Mouse (Mus musculus): ENCODE results near the gene Snx9. TPM values are rescaled to one million over a fixed set of nuclear protein-coding genes. Genes with fewer than 3 reads are reported as not detected.

Gene Snx9
- polyA plus RNA-seq, 1 experiment from 2014 or later: 37.5 TPM

GRCm38 (mm10) chr17:5843641-5843990 is 2.5 kb downstream of the Snx9 start:
- H3K4me3 ChIP-seq (ENCODE audit: low read depth, low read length): no peak overlapping the region

GRCm38 (mm10) chr17:5845376-5845775 is 4.2 kb downstream of the Snx9 start:
- Histone ChIP-seq H3K4me3 (ENCODE audit: low read depth, low read length) (no peak overlapping the region), H3K27me3 (replicated peaks; ENCODE audit: control insufficient read depth, insufficient read depth, low read length) (no peaks in the 10 kb centered on the region), H3K9ac (ENCODE audit: low read depth, low read length) (no peak overlapping the region), H3K36me3 (ENCODE audit: control insufficient read depth, insufficient read depth, low read length) (no peaks in the 10 kb centered on the region), H3K4me2 (ENCODE audit: low read depth, low read length) (no peak overlapping the region), H3K4me1 (ENCODE audit: control insufficient read depth, insufficient read depth, low read length) (peaks cover 33% of the 10 kb centered on the region), H3K27ac (replicated peaks; ENCODE audit: low read depth, low read length) (no peak overlapping the region), H3K9me3 (ENCODE audit: control insufficient read depth, low read length) (no peaks in the 10 kb centered on the region)
- WGBS: 77% methylated on average over 4 of the region's 4 CpGs
- DNase-seq (ENCODE audit: low spot score) (peak; percentile 25), ATAC-seq (ENCODE audit: low read depth) (no peak)

More at GRCm38 (mm10) chr17:5843641-5843990, 2.5 kb downstream of the Snx9 start:
- H3K9ac ChIP-seq (ENCODE audit: low read depth, low read length): no peak overlapping the region
- peaks cover 19% of the 10 kb centered on the region for H3K4me1 ChIP-seq (ENCODE audit: control insufficient read depth, insufficient read depth, low read length)
- no peak overlapping the region for H3K4me2 ChIP-seq (ENCODE audit: low read depth, low read length)
- no peak overlapping the region for H3K27ac ChIP-seq (replicated peaks; ENCODE audit: low read depth, low read length)
- 91% methylated on average over 7 of the region's 7 CpGs for WGBS
- no peaks in the 10 kb centered on the region for H3K9me3 ChIP-seq (ENCODE audit: control insufficient read depth, low read length)
- H3K27me3 ChIP-seq (replicated peaks; ENCODE audit: control insufficient read depth, insufficient read depth, low read length): no peaks in the 10 kb centered on the region
- DNase-seq (ENCODE audit: low spot score) (no peak), ATAC-seq (ENCODE audit: low read depth) (no peak)
- H3K36me3 ChIP-seq (ENCODE audit: control insufficient read depth, insufficient read depth, low read length): no peaks in the 10 kb centered on the region

- H3K9me3 ChIP-seq (ENCODE audit: control insufficient read depth, low read length): no peaks in the 10 kb centered on the region
- H3K27ac ChIP-seq (replicated peaks; ENCODE audit: low read depth, low read length): no peak overlapping the region
- no peaks in the 10 kb centered on the region for H3K36me3 ChIP-seq (ENCODE audit: control insufficient read depth, insufficient read depth, low read length)
- 60% methylated on average over 8 of the region's 8 CpGs for WGBS
- DNase-seq (ENCODE audit: low spot score): peak; percentile 26
- H3K4me1 ChIP-seq (ENCODE audit: control insufficient read depth, insufficient read depth, low read length): peaks cover 33% of the 10 kb centered on the region
- H3K9ac ChIP-seq (ENCODE audit: low read depth, low read length): no peak overlapping the region
- H3K27me3 ChIP-seq (replicated peaks; ENCODE audit: control insufficient read depth, insufficient read depth, low read length): no peaks in the 10 kb centered on the region
- no peak overlapping the region for H3K4me2 ChIP-seq (ENCODE audit: low read depth, low read length)
- no peak overlapping the region for H3K4me3 ChIP-seq (ENCODE audit: low read depth, low read length)
- no peak for ATAC-seq (ENCODE audit: low read depth)
Measured at GRCm38 (mm10) chr17:5846101-5846500, 5.0 kb downstream of the Snx9 start.

GRCm38 (mm10) chr17:5848706-5849415 is 7.7 kb downstream of the Snx9 start:
- no peaks in the 10 kb centered on the region for H3K9me3 ChIP-seq (ENCODE audit: control insufficient read depth, low read length)
- peak overlapping the region; percentile 33 for H3K4me3 ChIP-seq (ENCODE audit: low read depth, low read length)
- H3K4me2 ChIP-seq (ENCODE audit: low read depth, low read length): peak overlapping the region; percentile 72
- no peak for DNase-seq (ENCODE audit: low spot score)
- no peaks in the 10 kb centered on the region for H3K36me3 ChIP-seq (ENCODE audit: control insufficient read depth, insufficient read depth, low read length)
- peak overlapping the region; percentile 65 for H3K9ac ChIP-seq (ENCODE audit: low read depth, low read length)
- no peaks in the 10 kb centered on the region for H3K27me3 ChIP-seq (replicated peaks; ENCODE audit: control insufficient read depth, insufficient read depth, low read length)
- WGBS: 61% methylated on average over 10 of the region's 10 CpGs
- H3K27ac ChIP-seq (replicated peaks; ENCODE audit: low read depth, low read length): peak overlapping the region; percentile 87
- H3K4me1 ChIP-seq (ENCODE audit: control insufficient read depth, insufficient read depth, low read length): peaks cover 19% of the 10 kb centered on the region
- no peak for ATAC-seq (ENCODE audit: low read depth)

GRCm38 (mm10) chr17:5849421-5849910 is 8.3 kb downstream of the Snx9 start:
- WGBS: 11% methylated on average over 18 of the region's 18 CpGs
- Histone ChIP-seq H3K27me3 (replicated peaks; ENCODE audit: control insufficient read depth, insufficient read depth, low read length) (no peaks in the 10 kb centered on the region), H3K4me3 (ENCODE audit: low read depth, low read length) (peak overlapping the region; percentile 33), H3K4me2 (ENCODE audit: low read depth, low read length) (peak overlapping the region; percentile 72), H3K9me3 (ENCODE audit: control insufficient read depth, low read length) (no peaks in the 10 kb centered on the region), H3K36me3 (ENCODE audit: control insufficient read depth, insufficient read depth, low read length) (no peaks in the 10 kb centered on the region), H3K4me1 (ENCODE audit: control insufficient read depth, insufficient read depth, low read length) (peaks cover 19% of the 10 kb centered on the region), H3K27ac (replicated peaks; ENCODE audit: low read depth, low read length) (peak overlapping the region; percentile 87), H3K9ac (ENCODE audit: low read depth, low read length) (peak overlapping the region; percentile 65)
- DNase-seq (ENCODE audit: low spot score): peak; percentile 94
- ATAC-seq (ENCODE audit: low read depth): peak; percentile 58

- Histone ChIP-seq H3K4me3 (ENCODE audit: low read depth, low read length) (no peak overlapping the region), H3K4me1 (ENCODE audit: control insufficient read depth, insufficient read depth, low read length) (peaks cover 19% of the 10 kb centered on the region), H3K9ac (ENCODE audit: low read depth, low read length) (no peak overlapping the region; the same call in 1 of the 2 replicates), H3K9me3 (ENCODE audit: control insufficient read depth, low read length) (no peaks in the 10 kb centered on the region), H3K36me3 (ENCODE audit: control insufficient read depth, insufficient read depth, low read length) (no peaks in the 10 kb centered on the region), H3K27ac (replicated peaks; ENCODE audit: low read depth, low read length) (peak overlapping the region; percentile 87), H3K4me2 (ENCODE audit: low read depth, low read length) (peak overlapping the region; percentile 72; the same call in 1 of the 2 replicates), H3K27me3 (replicated peaks; ENCODE audit: control insufficient read depth, insufficient read depth, low read length) (no peaks in the 10 kb centered on the region)
- DNase-seq (ENCODE audit: low spot score): no peak
- no peak for ATAC-seq (ENCODE audit: low read depth)
- 96% methylated on average over 3 of the region's 3 CpGs for WGBS
Measured at GRCm38 (mm10) chr17:5850031-5850430, 8.9 kb downstream of the Snx9 start.

- Histone ChIP-seq H3K4me2 (ENCODE audit: low read depth, low read length) (no peak overlapping the region), H3K36me3 (ENCODE audit: control insufficient read depth, insufficient read depth, low read length) (no peaks in the 10 kb centered on the region), H3K9ac (ENCODE audit: low read depth, low read length) (no peak overlapping the region), H3K9me3 (ENCODE audit: control insufficient read depth, low read length) (no peaks in the 10 kb centered on the region), H3K27me3 (replicated peaks; ENCODE audit: control insufficient read depth, insufficient read depth, low read length) (no peaks in the 10 kb centered on the region), H3K4me1 (ENCODE audit: control insufficient read depth, insufficient read depth, low read length) (peaks cover 19% of the 10 kb centered on the region), H3K27ac (replicated peaks; ENCODE audit: low read depth, low read length) (no peak overlapping the region), H3K4me3 (ENCODE audit: low read depth, low read length) (no peak overlapping the region)
- DNase-seq (ENCODE audit: low spot score) (no peak), ATAC-seq (ENCODE audit: low read depth) (no peak)
- WGBS: 89% methylated on average over 3 of the region's 3 CpGs
Measured at GRCm38 (mm10) chr17:5850476-5850875, 9.3 kb downstream of the Snx9 start.

GRCm38 (mm10) chr17:5853936-5854335 is 12.8 kb downstream of the Snx9 start:
- Histone ChIP-seq H3K4me1 (ENCODE audit: control insufficient read depth, insufficient read depth, low read length) (peaks cover 11% of the 10 kb centered on the region), H3K4me2 (ENCODE audit: low read depth, low read length) (no peak overlapping the region), H3K27me3 (replicated peaks; ENCODE audit: control insufficient read depth, insufficient read depth, low read length) (no peaks in the 10 kb centered on the region), H3K9me3 (ENCODE audit: control insufficient read depth, low read length) (no peaks in the 10 kb centered on the region), H3K27ac (replicated peaks; ENCODE audit: low read depth, low read length) (no peak overlapping the region), H3K36me3 (ENCODE audit: control insufficient read depth, insufficient read depth, low read length) (no peaks in the 10 kb centered on the region), H3K4me3 (ENCODE audit: low read depth, low read length) (no peak overlapping the region), H3K9ac (ENCODE audit: low read depth, low read length) (no peak overlapping the region)
- 90% methylated on average over 13 of the region's 13 CpGs for WGBS
- DNase-seq (ENCODE audit: low spot score) (no peak), ATAC-seq (ENCODE audit: low read depth) (no peak)

- ATAC-seq (ENCODE audit: low read depth) (no peak), DNase-seq (ENCODE audit: low spot score) (no peak)
- no peak overlapping the region for H3K4me3 ChIP-seq (ENCODE audit: low read depth, low read length)
- H3K4me1 ChIP-seq (ENCODE audit: control insufficient read depth, insufficient read depth, low read length): no peaks in the 10 kb centered on the region
- H3K27me3 ChIP-seq (replicated peaks; ENCODE audit: control insufficient read depth, insufficient read depth, low read length): no peaks in the 10 kb centered on the region
- no peaks in the 10 kb centered on the region for H3K36me3 ChIP-seq (ENCODE audit: control insufficient read depth, insufficient read depth, low read length)
- H3K4me2 ChIP-seq (ENCODE audit: low read depth, low read length): no peak overlapping the region
- no peak overlapping the region for H3K9ac ChIP-seq (ENCODE audit: low read depth, low read length)
- H3K9me3 ChIP-seq (ENCODE audit: control insufficient read depth, low read length): no peaks in the 10 kb centered on the region
- H3K27ac ChIP-seq (replicated peaks; ENCODE audit: low read depth, low read length): no peak overlapping the region
Measured at GRCm38 (mm10) chr17:5855560-5855959, 14.4 kb downstream of the Snx9 start.
